Mouse (Mus musculus) thymus, adult 2 months (tissue): Measurements from ENCODE around the gene Mrc1.
"Not testable (repeated sequence)": the region's sequence is repeated elsewhere in the genome, so short reads cannot be mapped to it uniquely, and the experiment has no call there.

Source experiments
- CTCF ChIP-seq: fragments of 200-500 bp; IDR thresholded peaks from 2 replicates; pipeline ENCODE4 v1.5.1; 2012; ENCODE audit warnings: mild to moderate bottlenecking, control low read depth, low read length, moderate library complexity, borderline replicate concordance; ENCODE audit not compliant: control insufficient read depth, poor library complexity, insufficient read depth; ENCODE audit errors: extremely low read depth
- POLR2A ChIP-seq: fragments of 200-500 bp; IDR thresholded peaks from 2 replicates; pipeline ENCODE4 v1.6.1; 2012; ENCODE audit warnings: mild to moderate bottlenecking, low read length, control low read depth, moderate library complexity; ENCODE audit not compliant: control insufficient read depth, poor library complexity, insufficient read depth; ENCODE audit errors: extremely low read depth

- not testable (repeated sequence) for TF ChIP-seq CTCF, POLR2A
These were observed 30.8 kb upstream of the Mrc1 start for GRCm38 (mm10) chr2:14198325-14198903.
